Mouse (Mus musculus): ENCODE data around the gene Olfr8.
"Not testable (repeated sequence)": the region's sequence is repeated elsewhere in the genome, so short reads cannot be mapped to it uniquely, and the experiment has no call there.

Gene Olfr8
- long read RNA-seq, experiment 1 = 0 reads
- long read RNA-seq, experiment 2 = 0 reads

- intact Hi-C loops (cut with DNase I) = not testable (repeated sequence)
These were observed at the start of gene Olfr8 for GRCm38 (mm10) chr10:78950336-78950735. Gene Olfr8, plus strand, starts transcription at chr10:78950636.

GRCm38 (mm10) chr10:78912871-78913270, 37.6 kb upstream of the Olfr8 start, which contains the start of gene Olfr1354:
Gene Olfr1354, plus strand, starts transcription at chr10:78913171.
- intact Hi-C loops (cut with DNase I) = not testable (repeated sequence)

GRCm38 (mm10) chr10:78963009-78963408, 12.6 kb downstream of the Olfr8 start, which contains the start of gene Olfr1353:
Gene Olfr1353, plus strand, starts transcription at chr10:78963309.
- intact Hi-C loops (cut with DNase I) = not testable (repeated sequence)

- intact Hi-C loops (cut with DNase I) = no loop called here
These were observed 30.3 kb downstream of the Olfr8 start, which contains the start of gene Olfr1352 for GRCm38 (mm10) chr10:78980750-78981149. Gene Olfr1352, plus strand, starts transcription at chr10:78981050.
